Mouse (Mus musculus): ENCODE data around the gene Wnt8b. TPM values are rescaled to one million over a fixed set of nuclear protein-coding genes. Genes with fewer than 3 reads are reported as not detected.
A peak's percentile ranks its signal among the peaks of the same experiment; 100 is the strongest.

Wnt8b gene
- total and polyA plus RNA-seq, 2 experiments from 2014 or later: not detected

GRCm38 (mm10) chr19:44475268-44475667 lies 18.0 kb upstream of the Wnt8b start:
- Histone ChIP-seq H3K27ac (ENCODE audit: low read depth) (no peak overlapping the region), H3K9ac (replicated peaks; ENCODE audit: low read depth, low read length) (no peak overlapping the region), H3K4me1 (ENCODE audit: control insufficient read depth, insufficient read depth) (no peaks in the 10 kb centered on the region), H3K9me3 (replicated peaks; ENCODE audit: control insufficient read depth, low read length) (no peaks in the 10 kb centered on the region), H3K27me3 (ENCODE audit: control insufficient read depth, insufficient read depth, low read length) (no peaks in the 10 kb centered on the region), H3K4me3 (ENCODE audit: low read depth, low read length) (no peak overlapping the region), H3K4me2 (ENCODE audit: low read depth, low read length) (no peak overlapping the region), H3K36me3 (replicated peaks; ENCODE audit: control insufficient read depth, insufficient read depth, low read length) (no peaks in the 10 kb centered on the region)
- no peak for TF ChIP-seq EP300 (IDR thresholded peaks at IDR 0.05; ENCODE audit: low read depth)
- 71% methylated on average over 6 of the region's 6 CpGs for WGBS
- DNase-seq (ENCODE audit: low spot score): no peak
- no peak for ATAC-seq (ENCODE audit: insufficient read depth, low read depth)

GRCm38 (mm10) chr19:44476541-44476940 lies 16.7 kb upstream of the Wnt8b start:
- H3K4me1 ChIP-seq (ENCODE audit: control insufficient read depth, insufficient read depth): no peaks in the 10 kb centered on the region
- peak; percentile 37 for TF ChIP-seq CTCF (IDR thresholded peaks at IDR 0.05; ENCODE audit: low read depth)
- no peak for TF ChIP-seq EP300 (IDR thresholded peaks at IDR 0.05; ENCODE audit: low read depth)
- no peaks in the 10 kb centered on the region for H3K27me3 ChIP-seq (ENCODE audit: control insufficient read depth, insufficient read depth, low read length)
- no peaks in the 10 kb centered on the region for H3K36me3 ChIP-seq (replicated peaks; ENCODE audit: control insufficient read depth, insufficient read depth, low read length)
- DNase-seq (ENCODE audit: low spot score): no peak
- H3K4me2 ChIP-seq (ENCODE audit: low read depth, low read length): no peak overlapping the region
- no peak overlapping the region for H3K4me3 ChIP-seq (ENCODE audit: low read depth, low read length)
- H3K27ac ChIP-seq (ENCODE audit: low read depth): no peak overlapping the region
- WGBS: 40% methylated on average over 3 of the region's 3 CpGs
- H3K9ac ChIP-seq (replicated peaks; ENCODE audit: low read depth, low read length): no peak overlapping the region
- ATAC-seq (ENCODE audit: insufficient read depth, low read depth): no peak
- no peaks in the 10 kb centered on the region for H3K9me3 ChIP-seq (replicated peaks; ENCODE audit: control insufficient read depth, low read length)

GRCm38 (mm10) chr19:44487266-44487665 lies 6.0 kb upstream of the Wnt8b start:
- Histone ChIP-seq H3K4me3 (ENCODE audit: low read depth, low read length) (no peak overlapping the region), H3K4me2 (ENCODE audit: low read depth, low read length) (no peak overlapping the region), H3K9ac (replicated peaks; ENCODE audit: low read depth, low read length) (no peak overlapping the region), H3K9me3 (replicated peaks; ENCODE audit: control insufficient read depth, low read length) (no peaks in the 10 kb centered on the region), H3K27ac (ENCODE audit: low read depth) (no peak overlapping the region), H3K27me3 (ENCODE audit: control insufficient read depth, insufficient read depth, low read length) (0 out of 2 replicates have a peak, but pooled peaks cover 3% of the 10 kb centered on the region), H3K36me3 (replicated peaks; ENCODE audit: control insufficient read depth, insufficient read depth, low read length) (no peaks in the 10 kb centered on the region), H3K4me1 (ENCODE audit: control insufficient read depth, insufficient read depth) (no peaks in the 10 kb centered on the region)
- DNase-seq (ENCODE audit: low spot score) (no peak), ATAC-seq (ENCODE audit: insufficient read depth, low read depth) (no peak)
- TF ChIP-seq EP300 (IDR thresholded peaks at IDR 0.05; ENCODE audit: low read depth) (no peak), CTCF (IDR thresholded peaks at IDR 0.05; ENCODE audit: low read depth) (peak; percentile 42; the same call in 1 of the 2 replicates)
- 9% methylated on average over 8 of the region's 8 CpGs for WGBS

GRCm38 (mm10) chr19:44496511-44496910 lies 3.2 kb downstream of the Wnt8b start:
- DNase-seq (ENCODE audit: low spot score) (no peak), ATAC-seq (ENCODE audit: insufficient read depth, low read depth) (no peak)
- no peak overlapping the region for H3K4me3 ChIP-seq (ENCODE audit: low read depth, low read length)
- no peaks in the 10 kb centered on the region for H3K9me3 ChIP-seq (replicated peaks; ENCODE audit: control insufficient read depth, low read length)
- no peaks in the 10 kb centered on the region for H3K36me3 ChIP-seq (replicated peaks; ENCODE audit: control insufficient read depth, insufficient read depth, low read length)
- peaks cover 17% of the 10 kb centered on the region for H3K27me3 ChIP-seq (ENCODE audit: control insufficient read depth, insufficient read depth, low read length)
- TF ChIP-seq CTCF (IDR thresholded peaks at IDR 0.05; ENCODE audit: low read depth) (no peak), EP300 (IDR thresholded peaks at IDR 0.05; ENCODE audit: low read depth) (no peak)
- H3K4me1 ChIP-seq (ENCODE audit: control insufficient read depth, insufficient read depth): no peaks in the 10 kb centered on the region
- no peak overlapping the region for H3K9ac ChIP-seq (replicated peaks; ENCODE audit: low read depth, low read length)
- 46% methylated on average over 8 of the region's 8 CpGs for WGBS
- no peak overlapping the region for H3K4me2 ChIP-seq (ENCODE audit: low read depth, low read length)
- H3K27ac ChIP-seq (ENCODE audit: low read depth): no peak overlapping the region

- 71% methylated on average over 10 of the region's 10 CpGs for WGBS
- Histone ChIP-seq H3K27me3 (ENCODE audit: control insufficient read depth, insufficient read depth, low read length) (peaks cover 17% of the 10 kb centered on the region), H3K36me3 (replicated peaks; ENCODE audit: control insufficient read depth, insufficient read depth, low read length) (no peaks in the 10 kb centered on the region), H3K4me2 (ENCODE audit: low read depth, low read length) (no peak overlapping the region), H3K4me3 (ENCODE audit: low read depth, low read length) (no peak overlapping the region), H3K4me1 (ENCODE audit: control insufficient read depth, insufficient read depth) (no peaks in the 10 kb centered on the region), H3K27ac (ENCODE audit: low read depth) (no peak overlapping the region), H3K9me3 (replicated peaks; ENCODE audit: control insufficient read depth, low read length) (no peaks in the 10 kb centered on the region), H3K9ac (replicated peaks; ENCODE audit: low read depth, low read length) (no peak overlapping the region)
- no peak for ATAC-seq (ENCODE audit: insufficient read depth, low read depth)
- TF ChIP-seq EP300 (IDR thresholded peaks at IDR 0.05; ENCODE audit: low read depth): no peak
- TF ChIP-seq CTCF (IDR thresholded peaks at IDR 0.05; ENCODE audit: low read depth): no peak
- no peak for DNase-seq (ENCODE audit: low spot score)
These were observed 3.7 kb downstream of the Wnt8b start for GRCm38 (mm10) chr19:44496941-44497340.

- Histone ChIP-seq H3K27me3 (ENCODE audit: control insufficient read depth, insufficient read depth, low read length) (peaks cover 17% of the 10 kb centered on the region; the same call in 1 of the 2 replicates), H3K4me1 (ENCODE audit: control insufficient read depth, insufficient read depth) (no peaks in the 10 kb centered on the region), H3K36me3 (replicated peaks; ENCODE audit: control insufficient read depth, insufficient read depth, low read length) (no peaks in the 10 kb centered on the region), H3K4me2 (ENCODE audit: low read depth, low read length) (no peak overlapping the region), H3K4me3 (ENCODE audit: low read depth, low read length) (no peak overlapping the region), H3K9me3 (replicated peaks; ENCODE audit: control insufficient read depth, low read length) (no peaks in the 10 kb centered on the region), H3K9ac (replicated peaks; ENCODE audit: low read depth, low read length) (no peak overlapping the region), H3K27ac (ENCODE audit: low read depth) (no peak overlapping the region)
- DNase-seq (ENCODE audit: low spot score) (no peak), ATAC-seq (ENCODE audit: insufficient read depth, low read depth) (no peak)
- WGBS: 63% methylated on average over 6 of the region's 6 CpGs
- TF ChIP-seq CTCF (IDR thresholded peaks at IDR 0.05; ENCODE audit: low read depth) (no peak), EP300 (IDR thresholded peaks at IDR 0.05; ENCODE audit: low read depth) (no peak)
These were observed 5.7 kb downstream of the Wnt8b start for GRCm38 (mm10) chr19:44498936-44499335.
